Mouse (Mus musculus): ENCODE results near the gene Rxylt1. TPM values are rescaled to one million over a fixed set of nuclear protein-coding genes. Genes with fewer than 3 reads are reported as not detected.

The Rxylt1 gene
- 4.2 and 18.8 TPM in 2 replicates for polyA plus RNA-seq (2012; rRNA removed)

GRCm38 (mm10) chr10:122096980-122097844 lies at the start of gene Rxylt1:
Gene Rxylt1 (minus strand): TSS chr10:122097371.

DNA sequence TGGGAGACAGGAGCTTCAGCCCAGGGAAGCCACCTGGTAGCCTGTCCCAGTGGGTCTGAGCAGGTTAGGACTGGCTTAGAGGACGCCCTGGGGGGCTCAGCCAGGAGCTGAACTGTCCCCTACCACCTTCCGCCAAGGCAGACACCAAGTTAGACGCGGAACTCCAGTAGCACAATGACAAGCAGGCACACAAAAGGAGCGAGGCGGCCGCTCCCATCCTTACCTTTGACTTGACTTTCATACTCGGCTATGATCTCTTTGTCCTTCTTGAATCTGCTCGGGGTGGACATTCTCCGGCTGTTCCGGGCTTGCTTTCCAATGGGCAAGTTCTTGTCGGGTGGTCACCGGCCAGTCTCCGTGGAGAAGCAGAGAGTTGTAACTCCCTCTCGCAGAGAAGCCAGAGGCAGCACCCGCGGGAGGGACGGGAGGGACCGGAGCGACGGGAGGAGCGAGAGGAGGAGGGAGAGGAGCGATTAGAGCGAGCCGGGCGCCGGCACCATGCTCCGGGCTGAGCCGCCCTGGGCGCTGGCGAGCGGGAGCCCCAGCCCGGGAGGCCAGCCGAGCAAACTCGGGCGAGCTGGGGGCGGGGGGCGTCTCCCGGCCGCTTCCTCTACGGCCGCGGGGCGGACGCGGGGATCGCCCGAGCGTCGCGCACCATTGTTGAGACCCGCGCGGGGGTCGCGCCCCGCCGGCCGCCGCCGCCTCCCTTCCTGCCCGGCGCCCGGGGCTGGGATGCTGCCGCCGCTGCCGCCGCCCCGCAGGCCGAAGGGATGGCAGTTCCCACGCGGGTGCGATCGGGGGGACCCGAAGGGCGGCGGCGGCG lies 50.1 kb downstream of the Rxylt1 start, which contains the start of gene Srgap1:
Srgap1 (minus strand) TSS at position 412 of the 823 bp plus-strand sequence.

Other genes with a start within 250 kb of the Rxylt1 start
- 3.8 and 5.1 TPM in 2 replicates for gene Srgap1, start 50.1 kb downstream of the Rxylt1 start, polyA plus RNA-seq (2012; rRNA removed)

Measured in ovary, adult 2 months (tissue).